Mouse (Mus musculus): ENCODE results near the gene Aurkb.

Gene Aurkb

DNA sequence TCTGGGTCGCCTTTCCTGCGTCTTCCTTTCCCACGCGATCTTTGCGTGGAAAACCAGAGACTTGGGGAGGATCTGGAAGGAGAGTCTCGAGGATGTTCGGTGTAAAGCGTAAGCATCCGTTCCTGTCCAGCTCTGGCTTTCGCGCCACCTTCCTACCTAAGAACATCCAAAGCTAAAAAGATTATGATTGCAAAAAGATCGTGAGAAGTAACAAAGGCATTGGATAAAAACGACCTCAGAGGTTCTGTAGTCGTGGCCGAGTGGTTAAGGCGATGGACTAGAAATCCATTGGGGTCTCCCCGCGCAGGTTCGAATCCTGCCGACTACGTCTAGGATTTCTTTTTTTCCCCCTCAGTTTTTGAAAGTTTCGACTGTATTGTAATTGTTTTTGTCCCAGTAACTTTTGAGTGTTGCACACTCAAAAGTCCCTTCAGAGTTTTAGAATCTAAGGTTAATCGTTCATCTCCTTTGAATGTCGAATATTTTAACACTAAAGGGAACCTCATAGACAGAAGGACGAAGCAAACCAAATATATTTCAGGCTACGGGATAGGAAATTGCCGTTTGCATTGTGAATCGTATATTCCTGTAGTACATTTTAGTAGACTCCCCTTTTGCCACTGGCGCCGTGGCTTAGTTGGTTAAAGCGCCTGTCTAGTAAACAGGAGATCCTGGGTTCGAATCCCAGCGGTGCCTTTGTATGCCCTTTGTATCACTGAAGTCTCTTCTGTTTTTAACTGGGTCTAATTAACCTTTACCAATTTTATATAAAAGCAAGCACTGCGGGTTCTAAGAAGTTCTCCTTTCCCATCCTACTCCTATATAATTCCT, 8.0 kb upstream of the Aurkb start:
- DNase-seq, result peak; percentile 76

DNA sequence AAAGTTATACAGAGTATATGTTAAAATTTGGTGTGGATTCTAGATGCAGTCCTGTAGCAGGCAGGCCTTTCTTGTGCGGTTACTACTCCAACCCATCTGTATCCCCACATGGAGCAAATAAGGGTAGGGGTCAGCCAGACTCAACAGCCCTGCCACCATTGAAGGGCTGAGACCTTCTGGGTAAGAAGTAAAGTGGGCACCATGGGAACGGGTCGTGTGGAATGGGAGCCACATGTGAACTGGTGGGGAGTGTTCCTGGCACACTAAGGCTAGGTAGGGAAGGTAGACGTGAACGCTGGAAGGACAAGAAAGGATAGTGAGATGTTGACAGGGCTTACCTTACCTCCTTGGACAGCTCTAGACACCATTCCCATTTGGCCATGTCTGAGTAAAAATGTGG, 7.3 kb upstream of the Aurkb start:
- DNase-seq, result no peak

DNA sequence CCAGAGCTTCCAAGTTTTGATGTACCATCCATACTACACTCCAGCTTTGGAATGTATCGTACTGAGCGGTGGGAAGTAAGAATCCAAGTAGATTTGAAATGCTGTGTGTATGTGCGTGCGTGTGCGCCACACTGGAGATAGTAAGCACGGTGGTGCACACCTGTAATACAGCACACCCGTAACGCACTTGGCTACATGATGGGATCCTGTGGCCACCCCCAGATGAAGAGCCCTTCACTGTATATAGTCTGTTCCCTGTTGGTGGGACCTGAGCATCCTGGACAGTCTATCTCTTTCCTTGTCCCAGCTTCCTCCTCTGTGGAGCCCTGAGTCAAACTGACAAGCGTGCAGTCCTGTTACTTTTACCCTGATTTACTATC, 938 bp downstream of the Aurkb start:
- no peak for DNase-seq

DNA sequence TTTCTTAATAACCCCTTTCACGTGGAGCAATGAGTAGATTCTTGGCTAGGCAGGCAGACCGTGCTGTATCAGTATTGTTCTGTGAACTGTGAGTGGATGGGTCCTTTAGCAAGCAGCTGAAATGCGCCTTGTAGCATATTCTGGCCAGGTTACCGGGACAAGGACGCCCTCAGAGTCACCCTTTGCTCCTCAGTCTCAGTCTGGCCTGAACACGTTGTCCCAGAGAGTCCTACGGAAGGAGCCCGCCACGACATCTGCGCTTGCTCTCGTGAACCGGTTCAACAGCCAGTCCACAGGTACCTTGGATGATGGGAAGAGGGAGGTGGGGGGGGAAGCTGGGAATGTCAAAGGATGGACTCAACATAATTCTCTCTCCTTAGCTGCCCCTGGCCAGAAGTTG, 2.1 kb downstream of the Aurkb start:
- no peak for DNase-seq

DNA sequence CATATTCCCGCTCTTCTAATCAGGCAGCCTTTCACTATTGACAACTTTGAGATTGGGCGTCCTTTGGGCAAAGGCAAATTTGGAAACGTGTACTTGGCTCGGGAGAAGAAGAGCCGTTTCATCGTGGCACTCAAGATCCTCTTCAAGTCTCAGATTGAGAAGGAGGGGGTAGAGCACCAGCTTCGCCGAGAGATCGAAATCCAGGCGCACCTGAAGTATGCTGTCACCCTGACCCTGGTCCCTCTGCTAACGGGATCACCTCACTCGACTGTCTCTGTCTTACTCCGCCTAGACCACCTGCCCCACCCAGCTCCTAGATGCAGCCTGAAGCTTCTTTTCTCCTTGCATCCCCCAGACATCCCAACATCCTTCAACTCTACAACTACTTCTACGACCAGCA, 2.7 kb downstream of the Aurkb start:
- no peak for DNase-seq

DNA sequence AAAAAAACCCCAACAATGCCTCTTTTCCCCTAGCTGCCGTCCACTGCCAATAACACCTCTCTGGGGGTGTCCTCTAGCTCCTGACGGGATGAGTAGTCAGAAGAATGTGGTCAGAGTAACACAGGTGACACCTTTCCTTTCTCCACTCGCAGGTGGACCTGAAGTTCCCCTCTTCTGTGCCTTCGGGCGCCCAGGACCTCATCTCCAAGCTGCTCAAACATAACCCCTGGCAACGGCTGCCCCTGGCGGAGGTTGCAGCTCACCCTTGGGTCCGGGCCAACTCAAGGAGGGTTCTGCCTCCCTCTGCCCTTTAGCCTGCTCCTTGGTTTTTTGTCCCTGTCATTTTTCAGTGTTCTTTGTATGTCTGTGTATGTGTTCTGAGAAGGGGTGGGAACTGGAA, 5.3 kb downstream of the Aurkb start:
- DNase-seq, result no peak

DNA sequence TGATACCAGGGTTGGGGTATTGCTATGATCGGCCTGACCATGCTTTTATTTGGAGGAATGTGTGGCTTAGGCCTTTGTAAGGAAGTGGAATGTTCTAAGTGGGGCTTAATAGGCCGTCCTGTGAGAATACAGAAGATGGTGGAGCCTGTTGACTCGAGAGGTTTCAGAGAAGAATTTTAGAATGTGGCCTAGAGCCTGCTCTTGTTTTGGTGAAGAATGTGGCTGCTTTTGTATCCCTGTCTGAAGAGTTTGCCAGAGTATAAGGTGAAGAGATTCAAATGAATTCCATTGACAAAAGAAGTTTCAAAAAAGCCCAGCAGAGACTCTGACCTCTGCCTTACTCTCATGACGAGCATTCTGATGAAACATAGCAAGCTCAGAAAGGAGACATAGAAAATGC, 6.3 kb downstream of the Aurkb start:
- no peak for DNase-seq

DNA sequence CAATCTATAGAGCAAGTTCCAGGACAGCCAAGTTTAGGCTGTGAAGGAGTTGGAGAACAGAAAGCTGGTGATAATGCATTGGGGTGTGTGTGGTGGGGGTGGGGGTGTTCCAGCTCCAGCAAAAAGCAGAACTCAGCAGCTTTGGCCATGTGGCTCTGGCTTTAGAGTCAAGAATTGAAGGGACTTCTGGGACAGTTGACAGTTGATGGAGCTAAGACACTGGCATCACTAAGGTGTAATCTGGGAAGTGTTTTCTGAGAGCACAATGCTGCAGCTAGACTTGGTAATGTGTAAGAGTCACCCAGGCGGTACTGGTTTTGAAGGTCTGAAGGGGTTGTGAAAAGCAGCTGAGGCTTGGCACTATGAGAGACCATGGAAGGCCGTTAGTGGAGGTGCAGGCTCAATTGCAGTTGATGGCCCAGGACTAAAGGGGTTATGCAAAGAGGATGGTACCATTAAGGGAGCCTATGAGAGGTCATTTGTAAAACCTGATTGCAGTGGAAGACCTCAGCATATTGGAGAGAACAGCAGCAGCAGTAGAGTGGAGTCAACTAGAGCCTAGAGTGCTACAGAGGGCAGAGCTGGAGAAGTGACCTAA, 7.5 kb downstream of the Aurkb start:
- no peak for DNase-seq

DNA sequence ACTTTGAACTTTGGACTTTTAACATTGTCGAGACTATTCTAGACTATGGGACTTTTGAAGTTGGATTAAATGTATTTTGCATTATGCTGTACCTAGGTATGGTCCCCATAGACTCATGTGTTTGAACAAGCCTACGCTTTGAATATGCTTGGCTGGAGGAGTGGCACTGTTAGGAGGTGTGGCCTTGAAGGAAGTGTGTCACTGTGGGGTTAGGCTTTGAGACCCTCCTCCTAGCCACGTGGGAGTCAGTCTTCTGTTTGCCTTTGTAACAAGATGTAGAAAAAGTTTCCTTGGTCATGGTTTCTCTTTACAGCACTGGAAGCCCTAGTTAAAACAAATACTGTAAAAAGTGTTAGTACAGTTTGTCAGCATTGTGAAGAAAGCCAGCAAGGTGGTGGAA, 8.4 kb downstream of the Aurkb start:
- DNase-seq, result no peak

DNA sequence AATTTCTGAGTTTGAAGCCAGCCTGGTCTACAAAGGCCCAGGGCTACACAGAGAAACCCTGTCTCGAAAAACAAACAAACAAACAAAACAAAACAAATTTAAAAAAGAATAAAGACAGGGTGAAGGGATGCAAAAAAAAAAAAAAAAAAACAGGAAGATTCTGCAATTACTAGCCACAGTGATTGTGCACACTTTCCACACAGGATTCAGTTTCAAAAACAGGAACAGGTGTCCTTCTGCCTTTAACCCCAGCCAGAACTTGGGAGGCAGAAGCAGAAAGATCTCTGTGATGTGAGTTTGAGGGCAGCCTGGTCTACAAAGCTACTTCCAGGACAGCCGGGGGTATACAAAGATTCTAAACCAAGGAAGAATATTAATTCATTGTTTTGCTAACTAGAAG, 12.8 kb downstream of the Aurkb start:
- no peak for DNase-seq

DNA sequence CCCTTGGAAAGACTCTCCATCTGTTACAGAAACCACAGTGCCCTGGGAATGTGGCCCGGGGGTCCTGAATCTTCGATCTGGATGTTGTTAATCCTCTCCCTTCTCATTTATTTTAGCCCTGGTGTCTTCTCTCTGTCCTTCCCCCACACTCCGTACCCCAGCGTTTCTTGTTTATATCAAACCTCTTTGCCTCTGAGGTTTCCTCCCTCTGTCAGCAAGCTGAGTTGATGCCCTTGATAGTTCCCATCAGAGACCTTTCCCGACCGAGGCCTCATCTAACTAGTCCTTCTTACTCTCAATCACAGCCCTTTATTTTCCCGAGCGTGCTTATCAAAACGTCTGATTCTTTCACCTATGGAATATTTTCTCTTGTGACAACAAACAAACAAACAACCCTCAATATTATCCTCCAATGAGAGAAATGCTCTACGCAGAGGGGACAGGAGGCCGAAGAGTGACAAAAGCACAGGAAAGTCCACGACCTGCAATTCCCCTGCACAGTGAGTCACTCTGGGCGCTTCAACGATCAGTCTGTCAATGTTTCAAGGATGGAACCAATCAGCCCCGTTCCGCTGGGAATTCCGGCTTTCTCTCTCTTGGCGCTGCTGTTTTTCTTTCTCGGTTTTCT, 13.4 kb downstream of the Aurkb start:
- DNase-seq, result no peak

DNA sequence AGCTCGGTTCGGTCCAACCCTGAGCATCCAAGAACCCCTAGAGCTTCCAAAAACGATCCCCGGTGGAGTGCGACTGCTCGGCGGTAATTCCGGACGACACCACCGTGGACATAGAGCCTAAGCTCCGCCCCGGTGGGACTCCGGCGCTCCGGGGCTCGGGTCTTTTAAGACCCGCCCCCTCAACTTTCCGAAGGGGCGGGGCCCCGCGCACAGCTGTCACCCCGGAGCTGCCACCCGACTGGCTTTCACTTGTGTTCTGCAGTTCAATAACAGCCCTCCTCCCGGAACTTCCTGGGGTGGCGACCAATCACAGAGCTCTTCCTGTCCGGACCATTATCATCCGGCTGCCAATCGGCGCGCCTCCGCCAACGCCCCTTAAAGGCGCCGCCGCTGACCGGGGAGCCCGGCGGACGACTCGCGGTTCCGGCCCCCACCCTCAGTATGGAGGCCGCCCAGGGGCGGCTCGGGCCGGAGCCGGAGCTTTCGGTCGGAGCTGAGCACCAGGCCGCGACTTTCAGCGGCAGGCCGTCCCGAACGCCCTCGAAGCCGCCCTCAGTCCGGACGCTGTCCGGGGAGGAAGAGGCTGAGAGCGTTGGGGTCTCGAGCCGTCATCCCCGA, 14.0 kb downstream of the Aurkb start, which contains the start of gene Borcs6:
Gene Borcs6 (plus strand): TSS at position 361 of the 618 bp plus-strand sequence.
- peak; percentile 92 for DNase-seq

DNA sequence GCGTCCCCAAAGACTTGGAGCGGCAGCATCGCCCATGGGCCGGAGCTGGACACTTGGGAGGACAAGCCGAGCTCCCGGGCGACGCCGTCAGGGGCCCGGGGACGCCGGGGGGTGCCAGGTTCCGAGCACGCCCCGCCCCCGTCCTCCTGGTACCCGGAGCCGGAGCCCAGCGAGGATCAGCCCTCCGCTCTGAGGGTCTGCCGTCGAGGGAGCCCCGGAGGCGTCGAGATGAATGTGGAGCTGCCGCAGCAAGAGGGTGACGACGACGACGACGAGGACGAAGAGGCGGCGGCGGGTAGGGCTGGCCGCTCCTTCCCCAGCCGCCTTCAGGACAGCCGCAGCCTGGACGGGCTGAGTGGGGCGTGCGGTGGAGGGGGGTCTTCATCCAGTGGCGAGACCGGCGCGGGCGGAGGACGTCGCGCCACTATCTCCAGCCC, 14.5 kb downstream of the Aurkb start:
- peak; percentile 64 for DNase-seq

DNA sequence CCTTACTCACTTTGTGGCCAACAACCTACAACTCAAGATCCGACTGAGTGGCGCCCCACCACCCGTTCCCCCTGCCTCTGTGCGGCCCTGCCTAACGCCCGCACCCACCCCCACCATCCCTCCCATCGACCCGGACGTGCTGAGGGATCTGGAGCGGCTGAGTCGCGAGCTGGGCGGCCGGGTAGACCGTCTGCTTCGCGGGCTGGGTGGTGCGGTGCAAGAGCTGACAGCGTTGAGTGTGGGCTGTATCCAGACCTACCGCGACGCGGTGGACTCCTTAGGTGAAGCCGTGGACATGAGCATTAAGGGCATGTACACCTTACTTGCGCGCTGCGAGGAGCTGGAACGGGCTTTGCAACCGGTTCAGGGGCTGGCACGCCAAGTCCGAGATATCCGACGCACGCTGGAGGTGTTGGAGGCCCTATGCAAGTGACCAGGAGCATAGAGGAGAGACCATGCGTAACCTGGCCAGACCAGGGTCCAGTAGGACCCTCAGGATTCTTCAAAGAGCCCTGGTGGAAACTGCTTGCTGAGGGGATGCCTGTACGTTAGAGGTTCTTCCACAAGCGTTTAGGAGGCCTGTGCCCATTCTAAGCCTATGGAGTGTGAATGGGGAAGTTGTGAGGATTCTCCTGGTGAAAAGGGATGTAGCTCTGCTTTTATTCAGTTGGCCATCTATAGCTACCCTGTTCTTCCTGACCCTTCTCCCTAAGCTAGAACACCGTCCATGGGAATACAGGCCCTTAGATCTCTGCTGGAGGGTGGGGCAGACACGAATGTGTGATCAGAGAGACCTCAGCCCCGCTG, 15.2 kb downstream of the Aurkb start:
- DNase-seq, result peak; percentile 43

DNA sequence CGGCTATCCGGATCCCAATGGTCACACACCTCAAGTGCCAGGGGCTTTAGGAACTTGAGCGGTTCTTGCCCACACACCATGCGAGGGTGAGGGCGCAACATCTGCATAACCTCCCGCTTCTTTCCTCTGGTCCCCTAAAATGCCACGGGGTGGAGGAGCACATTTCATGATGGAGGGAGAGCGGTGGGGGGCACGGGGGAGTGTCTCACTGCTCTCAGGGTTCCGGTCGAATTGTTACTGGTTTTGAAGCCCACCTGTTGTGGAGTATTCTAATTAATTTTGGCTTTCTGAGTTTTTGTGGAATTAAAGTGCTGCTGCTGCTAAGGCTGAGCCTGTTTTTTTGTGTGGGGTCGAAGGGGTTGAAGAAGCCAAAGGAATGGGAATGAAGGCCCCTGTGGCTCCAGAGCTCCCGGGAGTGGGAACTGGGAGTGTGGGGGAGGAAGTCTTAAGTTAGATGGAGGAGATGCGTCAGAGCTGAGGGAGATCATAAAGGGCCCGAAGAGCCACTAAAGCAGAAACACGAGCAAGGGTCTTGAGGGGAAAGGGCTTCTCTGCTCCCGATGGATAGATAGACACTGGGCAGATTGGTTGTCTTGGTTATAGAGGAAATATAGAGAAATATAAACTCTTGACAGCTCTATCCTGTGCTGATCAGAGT, 15.9 kb downstream of the Aurkb start:
- DNase-seq, result no peak

DNA sequence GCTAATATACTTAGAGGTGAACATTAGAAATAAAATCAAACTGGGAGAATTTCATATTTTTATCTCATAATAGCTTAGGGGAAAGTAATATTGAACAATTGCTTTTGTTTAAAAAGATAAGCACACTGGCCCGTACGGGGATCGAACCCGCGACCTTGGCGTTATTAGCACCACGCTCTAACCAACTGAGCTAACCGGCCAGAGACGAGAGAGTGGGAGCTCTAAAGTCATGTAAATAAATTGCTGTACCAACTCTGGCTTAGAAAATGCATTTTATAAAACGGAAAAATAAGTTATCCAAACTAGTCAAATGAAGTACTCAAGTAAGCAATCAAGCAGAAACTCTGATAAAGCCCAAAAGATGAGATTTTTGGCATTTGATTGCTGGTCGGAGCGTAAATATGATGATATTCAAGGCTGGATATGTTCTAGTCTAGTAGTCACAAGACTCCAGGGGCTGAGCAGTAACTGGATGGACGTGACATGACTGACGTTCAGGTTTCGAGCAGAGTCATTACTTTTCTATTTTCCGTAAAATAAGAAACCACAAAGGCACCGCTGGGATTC, 16.8 kb downstream of the Aurkb start:
- DNase-seq, result peak; percentile 72

DNA sequence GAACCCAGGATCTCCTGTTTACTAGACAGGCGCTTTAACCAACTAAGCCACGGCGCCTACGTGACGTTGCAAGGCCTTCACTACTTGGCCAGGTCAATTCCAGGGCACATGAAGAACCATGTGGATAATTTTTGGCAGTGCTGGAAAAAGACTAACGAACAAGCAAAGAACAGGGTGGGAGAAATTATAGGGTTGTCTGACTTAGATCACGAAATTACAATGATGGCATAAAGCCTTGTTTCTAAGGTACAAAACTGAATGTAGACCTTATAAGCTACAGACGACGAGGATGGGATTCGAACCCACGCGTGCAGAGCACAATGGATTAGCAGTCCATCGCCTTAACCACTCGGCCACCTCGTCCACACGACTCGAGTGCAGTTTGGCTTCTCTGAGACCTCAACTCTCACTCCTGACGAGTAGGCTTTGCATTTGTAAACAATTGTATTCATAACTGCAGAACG, 17.3 kb downstream of the Aurkb start:
- peak; percentile 91 for DNase-seq

DNA sequence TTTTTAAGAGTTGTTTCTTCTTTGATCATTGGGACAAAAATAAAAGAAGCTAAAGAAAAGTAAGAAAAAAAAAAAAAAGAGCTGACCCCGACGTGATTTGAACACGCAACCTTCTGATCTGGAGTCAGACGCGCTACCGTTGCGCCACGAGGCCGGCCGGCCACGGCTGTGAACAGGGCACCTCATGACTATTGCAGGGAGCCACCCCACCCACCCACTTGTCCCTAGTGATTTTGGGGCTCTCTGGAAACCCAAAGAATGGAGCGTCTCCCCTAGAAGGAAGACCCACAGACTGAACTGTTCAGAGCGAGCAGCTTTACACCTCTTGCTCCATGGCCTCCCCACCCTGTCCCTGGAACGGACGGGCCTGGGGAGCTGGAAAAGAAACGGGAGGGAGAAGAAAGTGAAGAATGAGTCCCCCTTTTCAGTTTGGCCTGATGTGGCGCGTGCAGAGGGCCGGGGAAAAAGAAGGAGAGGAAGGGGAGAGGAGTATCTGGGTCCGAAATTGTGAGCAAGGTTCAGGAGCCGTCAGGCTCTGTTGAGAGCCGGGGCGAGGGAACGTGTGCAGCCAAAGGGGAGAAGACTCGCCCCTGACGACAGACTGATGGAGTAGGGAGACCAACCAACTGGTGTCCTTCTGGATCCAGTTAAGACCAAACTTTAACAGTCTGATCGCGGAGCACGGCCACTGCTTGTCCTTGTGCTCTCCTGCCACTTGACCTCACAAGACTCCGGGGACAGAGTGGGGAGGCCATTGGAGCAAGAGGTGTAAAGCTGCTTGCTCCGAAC, 18.2 kb downstream of the Aurkb start:
- DNase-seq, result peak; percentile 75

DNA sequence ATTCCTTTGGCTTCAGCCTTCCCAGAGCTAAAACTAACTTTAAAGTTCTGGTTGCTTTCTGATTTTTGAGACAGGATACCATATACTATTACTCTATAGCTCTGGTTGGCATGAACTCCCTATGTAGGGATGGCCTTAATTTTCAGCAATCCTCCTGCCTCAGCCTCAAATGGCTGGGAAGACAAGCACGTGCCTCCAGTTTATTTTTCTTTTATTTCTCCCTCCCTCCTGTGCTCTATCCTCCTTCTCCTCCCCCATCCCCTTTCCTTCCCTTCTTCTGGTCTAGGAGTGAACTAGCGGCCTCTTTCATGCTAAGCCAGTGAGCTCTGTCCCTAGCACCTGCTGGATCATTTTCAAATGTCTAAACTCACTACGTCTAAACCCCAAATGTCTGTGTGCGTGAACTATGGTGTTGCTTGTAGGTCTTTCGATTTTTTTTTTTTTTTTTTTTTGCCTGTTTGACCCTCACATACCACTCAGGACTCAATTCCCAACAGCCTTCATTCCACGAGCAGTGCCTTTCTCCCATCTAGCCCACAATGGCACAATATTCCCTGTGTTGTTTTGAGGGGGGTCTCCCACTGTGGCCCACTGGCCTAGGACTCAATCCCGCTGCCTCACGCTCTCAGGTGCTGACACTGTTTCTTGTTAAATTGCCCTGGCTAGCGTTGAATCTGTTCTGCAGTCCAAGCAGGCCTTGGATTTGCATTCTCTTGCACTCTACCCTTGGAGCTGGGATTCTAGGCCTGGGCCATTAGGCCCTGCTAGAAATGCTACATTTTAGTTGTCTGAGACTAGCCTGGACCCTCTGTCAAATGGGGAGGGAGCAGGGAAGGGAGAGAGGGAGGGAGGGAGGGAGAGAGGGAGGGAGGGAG, 19.0 kb downstream of the Aurkb start:
- no peak for DNase-seq

DNA sequence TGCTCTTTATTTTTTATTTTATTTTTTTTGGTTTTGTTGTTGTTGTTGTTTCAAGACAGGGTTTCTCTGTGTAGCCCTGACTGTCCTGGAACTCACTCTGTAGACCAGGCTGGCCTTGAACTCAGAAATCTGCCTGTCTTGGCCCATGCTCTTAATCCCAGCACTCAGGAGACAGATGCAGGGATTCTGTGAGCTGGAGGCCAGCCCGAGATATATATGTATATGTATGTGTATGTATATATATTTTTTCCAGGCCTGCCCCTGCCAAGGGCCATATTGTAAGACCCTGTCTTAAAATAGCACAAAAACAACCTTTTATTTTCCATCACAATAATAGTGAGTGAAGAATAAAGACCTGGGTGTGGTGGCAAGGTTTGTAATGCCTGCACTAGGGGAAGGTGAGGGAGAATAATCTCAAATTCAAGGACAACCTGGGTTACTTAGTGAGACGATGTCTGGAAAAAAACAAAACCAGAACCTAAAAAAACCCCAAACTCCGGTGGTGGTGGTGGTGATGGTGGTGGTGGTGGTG, 20.0 kb downstream of the Aurkb start:
- DNase-seq, result no peak

Data from right cerebral cortex, postnatal 14 days (tissue).